Mouse (Mus musculus) forebrain, embryonic 13.5 days (tissue): Measurements from ENCODE around the gene Cdh16. TPM values are rescaled to one million over a fixed set of nuclear protein-coding genes. Genes with fewer than 3 reads are reported as not detected.

ENCODE experiments used
- ATAC-seq: fragments of 200-750 bp; cut with Nextera tagmentation; 2 replicates; pipeline ENCODE4 v1.8.0; 2017
- H3K27ac ChIP-seq: fragments of 300-500 bp; sonication (generic); 2 replicates; pipeline ENCODE4 v1.5.1; 2015; ENCODE audit warnings: inconsistent platforms, mild to moderate bottlenecking, moderate library complexity
- H3K27me3 ChIP-seq: fragments of 300-500 bp; sonication (generic); 2 replicates; pipeline ENCODE4 v1.6.1; 2015; ENCODE audit warnings: mild to moderate bottlenecking, inconsistent platforms
- H3K36me3 ChIP-seq: fragments of 300-500 bp; sonication (generic); 2 replicates; pipeline ENCODE4 v1.6.1; 2015; ENCODE audit warnings: mild to moderate bottlenecking, inconsistent platforms; ENCODE audit not compliant: poor library complexity, severe bottlenecking
- H3K4me1 ChIP-seq: fragments of 300-500 bp; sonication (generic); 2 replicates; pipeline ENCODE4 v1.6.1; 2015; ENCODE audit warnings: inconsistent platforms
- H3K4me2 ChIP-seq: fragments of 300-500 bp; sonication (generic); 2 replicates; pipeline ENCODE4 v1.6.1; 2015; ENCODE audit warnings: inconsistent platforms, mild to moderate bottlenecking, moderate library complexity
- H3K4me3 ChIP-seq: fragments of 300-500 bp; sonication (generic); 2 replicates; pipeline ENCODE4 v1.5.1; 2015; ENCODE audit warnings: mild to moderate bottlenecking, inconsistent platforms
- H3K9ac ChIP-seq: fragments of 300-500 bp; sonication (generic); 2 replicates; pipeline ENCODE4 v1.6.1; 2015; ENCODE audit warnings: mild to moderate bottlenecking, inconsistent platforms
- H3K9me3 ChIP-seq: fragments of 300-500 bp; sonication (generic); replicated peaks from 2 replicates; pipeline ENCODE4 v1.6.1; 2016; ENCODE audit warnings: inconsistent platforms
- WGBS: fragments of 180-500 bp; shearing (Covaris S2); methylation state at CpG from one replicate; pipeline ENCODE4 v1.1.7; 2015; 5-methylcytosine and 5-hydroxymethylcytosine counted together
- polyA plus RNA-seq: library from polyadenylated mRNA; unstranded; fragments of >200 nt; fragmentation: Nextera tagmentation; extraction: Ambion mirVana; gene quantifications from 2 replicates; pipeline ENCODE4 v1.2.1, GENCODE M21; 2015

Cdh16 gene
- polyA plus RNA-seq, 1 experiment from 2014 or later = not detected

DNA sequence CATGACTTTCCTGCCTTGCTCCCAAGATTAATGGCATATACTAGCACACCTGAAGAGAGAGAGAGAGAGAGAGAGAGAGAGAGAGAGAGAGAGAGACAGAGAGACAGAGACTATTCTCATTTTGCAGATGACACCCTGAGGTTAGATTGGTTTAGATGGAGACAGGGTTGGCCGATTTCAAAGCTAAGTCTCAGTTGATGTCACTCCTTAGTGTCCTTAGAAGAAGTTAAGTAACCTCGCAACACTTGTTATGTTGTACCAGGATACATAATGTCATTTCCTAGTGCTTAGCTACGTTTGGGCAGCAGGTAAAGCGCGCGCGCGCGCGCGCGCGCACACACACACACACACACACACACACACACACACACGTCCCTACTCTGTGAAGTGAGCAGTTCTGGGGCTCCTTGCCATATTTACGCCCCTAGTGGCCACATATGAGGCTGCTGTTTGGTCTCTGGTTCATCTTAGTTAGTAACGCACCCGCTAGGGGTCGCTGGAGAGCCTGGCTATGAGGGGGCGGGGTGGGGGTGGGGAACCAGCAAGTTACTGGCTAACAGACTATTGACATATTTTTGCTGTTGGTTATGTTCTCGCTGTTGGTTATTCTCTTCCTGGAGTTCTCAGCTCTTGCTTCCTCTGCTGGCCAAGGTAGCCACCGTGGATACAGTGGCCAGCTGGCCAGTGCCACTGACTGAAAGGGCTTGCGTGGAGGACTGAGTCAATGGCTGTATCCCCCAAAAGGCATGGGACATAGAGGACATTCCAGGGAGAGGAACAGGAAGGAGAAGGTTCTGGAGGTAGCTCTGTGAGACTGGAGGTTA is 59.4 kb downstream of the Cdh16 start:
- no peaks in the 10 kb centered on the region for H3K36me3 ChIP-seq
- H3K9ac ChIP-seq = no peak overlapping the region
- no peak overlapping the region for H3K27ac ChIP-seq
- H3K4me3 ChIP-seq = no peak overlapping the region
- H3K4me2 ChIP-seq = no peak overlapping the region; the same call in 1 of the 2 replicates
- 19% methylated on average over 22 of the region's 22 CpGs for WGBS
- H3K27me3 ChIP-seq = 0 out of 2 replicates have a peak, but pooled peaks cover 2% of the 10 kb centered on the region
- ATAC-seq = peak; percentile 93
- no peaks in the 10 kb centered on the region for H3K9me3 ChIP-seq
- no peaks in the 10 kb centered on the region for H3K4me1 ChIP-seq

DNA sequence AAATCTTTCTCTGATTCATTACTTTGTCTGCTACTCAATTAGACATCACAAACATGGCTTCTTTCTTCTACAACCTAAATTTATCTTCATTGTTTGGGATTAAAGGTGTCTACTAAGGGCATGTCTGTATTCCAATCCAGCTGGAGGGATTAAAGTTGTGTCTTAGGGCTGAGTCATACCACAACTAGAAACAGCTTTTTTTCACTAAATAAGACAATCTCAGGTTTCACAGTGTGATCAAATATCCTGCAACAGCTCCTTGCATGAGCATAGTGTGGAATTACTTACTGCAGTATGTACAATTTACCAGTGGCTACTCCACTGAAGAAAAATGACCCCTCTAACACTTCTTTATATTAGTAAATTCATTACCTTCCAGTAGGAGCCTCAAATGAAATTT is 63.5 kb downstream of the Cdh16 start:
- H3K4me1 ChIP-seq = no peaks in the 10 kb centered on the region
- no peaks in the 10 kb centered on the region for H3K36me3 ChIP-seq
- H3K4me2 ChIP-seq = no peak overlapping the region
- 0 out of 2 replicates have a peak, but pooled peaks cover 2% of the 10 kb centered on the region for H3K27me3 ChIP-seq
- no peak overlapping the region for H3K27ac ChIP-seq
- ATAC-seq = no peak
- H3K9ac ChIP-seq = no peak overlapping the region
- H3K9me3 ChIP-seq = no peaks in the 10 kb centered on the region
- H3K4me3 ChIP-seq = no peak overlapping the region

DNA sequence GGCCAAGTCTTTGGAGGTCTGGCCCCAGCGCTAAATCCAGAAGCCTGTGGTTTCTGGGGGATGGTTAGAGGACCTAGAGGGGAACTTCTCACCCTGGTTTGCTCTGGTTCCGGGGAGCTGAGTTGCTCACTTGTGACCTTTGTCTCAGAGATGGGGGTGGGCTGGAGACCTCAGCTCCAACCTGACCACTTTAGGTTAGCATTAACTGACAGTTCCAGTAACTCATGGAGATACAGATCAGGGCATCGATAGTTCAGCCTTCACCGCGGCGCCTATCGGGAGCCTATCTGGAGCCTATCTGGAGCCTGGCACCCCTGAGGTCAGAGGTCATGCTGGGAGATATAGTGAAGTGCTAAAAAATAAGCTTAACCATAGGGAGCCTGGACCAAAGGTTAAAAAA is 67.0 kb downstream of the Cdh16 start:
- ATAC-seq = no peak
- Histone ChIP-seq H3K9ac (no peak overlapping the region), H3K4me1 (no peaks in the 10 kb centered on the region), H3K4me3 (no peak overlapping the region), H3K27me3 (no peaks in the 10 kb centered on the region), H3K27ac (no peak overlapping the region), H3K36me3 (no peaks in the 10 kb centered on the region), H3K9me3 (no peaks in the 10 kb centered on the region), H3K4me2 (no peak overlapping the region)
- 91% methylated on average over 7 of the region's 7 CpGs for WGBS

DNA sequence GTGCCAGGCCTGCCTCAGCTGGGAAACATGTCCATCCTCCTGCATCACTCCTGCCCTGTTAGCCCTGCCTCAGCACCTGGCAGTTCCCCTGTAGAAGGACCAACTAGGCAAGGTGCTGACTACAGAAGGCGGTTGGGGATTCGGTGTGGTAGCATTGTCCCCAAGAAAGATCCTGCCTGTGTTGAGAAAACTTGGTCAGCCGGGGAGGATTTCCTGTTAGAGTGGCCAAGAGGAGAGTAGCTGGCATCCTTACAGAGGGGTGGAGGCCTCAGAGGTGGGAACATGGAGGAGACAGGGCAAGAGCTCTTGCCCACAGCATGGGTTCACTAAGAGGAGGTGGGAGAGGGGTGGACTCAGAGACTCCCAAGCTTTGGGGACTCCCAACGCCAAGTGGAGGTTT is 69.0 kb downstream of the Cdh16 start:
- Histone ChIP-seq H3K9ac (no peak overlapping the region), H3K4me3 (no peak overlapping the region), H3K4me2 (no peak overlapping the region), H3K9me3 (no peaks in the 10 kb centered on the region), H3K36me3 (no peaks in the 10 kb centered on the region), H3K27ac (no peak overlapping the region), H3K4me1 (no peaks in the 10 kb centered on the region), H3K27me3 (no peaks in the 10 kb centered on the region)
- WGBS = 96% methylated on average over 4 of the region's 4 CpGs
- no peak for ATAC-seq

Other genes starting within 250 kb of the Cdh16 start
- gene Cmtm4, start 228.6 kb downstream of the Cdh16 start, polyA plus RNA-seq = 2.6 TPM in 2 replicates
- gene Dync1li2, start 181.3 kb downstream of the Cdh16 start, polyA plus RNA-seq = 108 and 109 TPM in 2 replicates
- 0.08 and 0.14 TPM in 2 replicates for gene Terb1, start 114.5 kb downstream of the Cdh16 start, polyA plus RNA-seq
- 113 and 115 TPM in 2 replicates for gene Nae1, start 89.8 kb downstream of the Cdh16 start, polyA plus RNA-seq
- 1.6 and 1.7 TPM in 2 replicates for gene Car7, start 89.7 kb downstream of the Cdh16 start, polyA plus RNA-seq
- 15.2 and 17.2 TPM in 2 replicates for gene Pdp2, start 32.9 kb downstream of the Cdh16 start, polyA plus RNA-seq
- 1.3 and 2.4 TPM in 2 replicates for gene Rrad, start 6.9 kb upstream of the Cdh16 start, polyA plus RNA-seq
- 140 and 149 TPM in 2 replicates for gene Ciao2b, start 17.6 kb upstream of the Cdh16 start, polyA plus RNA-seq
- not detected in 2 replicates for gene Ces2a, start 109.6 kb upstream of the Cdh16 start, polyA plus RNA-seq
- 0.31 and 0.32 TPM in 2 replicates for gene Ces2b, start 207.2 kb upstream of the Cdh16 start, polyA plus RNA-seq
- not detected in 2 replicates for gene Ces2c, start 222.7 kb upstream of the Cdh16 start, polyA plus RNA-seq